Mouse (Mus musculus) spleen, postnatal 10 days (tissue): ENCODE measurements around the gene Ric1.
"Not testable (repeated sequence)": the region's sequence is repeated elsewhere in the genome, so short reads cannot be mapped to it uniquely, and the experiment has no call there.

ENCODE experiments used
- DNase-seq, 2 experiments: peaks; one replicate each; pipeline ENCODE4 v3.0.0; 2021 to 2022; ENCODE audit warnings: low spot score in 2 of 2

Ric1 gene

GRCm38 (mm10) chr19:29497874-29498273 lies 24.2 kb upstream of the Ric1 start:
- no peak for DNase-seq

- no peak for DNase-seq
Observed at GRCm38 (mm10) chr19:29498842-29499456, 23.1 kb upstream of the Ric1 start.

GRCm38 (mm10) chr19:29500333-29500732 lies 21.7 kb upstream of the Ric1 start:
- no peak for DNase-seq

- DNase-seq: peak in 1 of 2 experiments; percentile 69
Observed at GRCm38 (mm10) chr19:29501106-29501505, 21.0 kb upstream of the Ric1 start.

- peak; percentile 76 to 90 for DNase-seq
Observed at GRCm38 (mm10) chr19:29501507-29501906, 20.6 kb upstream of the Ric1 start.

GRCm38 (mm10) chr19:29504131-29504530 lies 18.0 kb upstream of the Ric1 start:
- no peak for DNase-seq

- peak in 1 of 2 experiments; percentile 40 for DNase-seq
Observed at GRCm38 (mm10) chr19:29505617-29506016, 16.5 kb upstream of the Ric1 start.

GRCm38 (mm10) chr19:29508208-29508607 lies 13.9 kb upstream of the Ric1 start:
- no peak for DNase-seq

GRCm38 (mm10) chr19:29509857-29510256 lies 12.2 kb upstream of the Ric1 start:
- no peak for DNase-seq

- DNase-seq: no peak
Observed at GRCm38 (mm10) chr19:29511826-29512225, 10.3 kb upstream of the Ric1 start.

GRCm38 (mm10) chr19:29513111-29513766 lies 8.8 kb upstream of the Ric1 start:
- DNase-seq: no peak

GRCm38 (mm10) chr19:29514130-29514529 lies 8.0 kb upstream of the Ric1 start:
- DNase-seq: no peak

- no peak for DNase-seq
Observed at GRCm38 (mm10) chr19:29515386-29515785, 6.7 kb upstream of the Ric1 start.

GRCm38 (mm10) chr19:29515991-29516390 lies 6.1 kb upstream of the Ric1 start:
- DNase-seq: no peak

GRCm38 (mm10) chr19:29518409-29518808 lies 3.7 kb upstream of the Ric1 start:
- no peak for DNase-seq

GRCm38 (mm10) chr19:29518922-29519321 lies 3.2 kb upstream of the Ric1 start:
- DNase-seq: no peak

- DNase-seq: no peak
Observed at GRCm38 (mm10) chr19:29520996-29521560, 1.0 kb upstream of the Ric1 start.

GRCm38 (mm10) chr19:29522445-29523229 lies 555 bp downstream of the Ric1 start:
- DNase-seq: peak; percentile 66 to 67

- no peak for DNase-seq
Observed at GRCm38 (mm10) chr19:29523230-29523582, 1.1 kb downstream of the Ric1 start.

- DNase-seq: no peak
Observed at GRCm38 (mm10) chr19:29523701-29524100, 1.6 kb downstream of the Ric1 start.

GRCm38 (mm10) chr19:29524614-29525013 lies 2.5 kb downstream of the Ric1 start:
- no peak for DNase-seq

- not testable (repeated sequence) for DNase-seq
Observed at GRCm38 (mm10) chr19:29525588-29525987, 3.5 kb downstream of the Ric1 start.

GRCm38 (mm10) chr19:29526837-29527236 lies 4.8 kb downstream of the Ric1 start:
- no peak for DNase-seq
